Mouse (Mus musculus): ENCODE measurements at regions not wholly inside any gene's neighbourhood (a gene's known extent, or its start where the extent isn't known, plus 50 kb on each side); places are given as distances from the start of the nearest gene placed in this dataset.

GRCm38 (mm10) chr2:79542191-79542980 is 85.8 kb upstream of the Cerkl start:
- TF ChIP-seq GATA1 (IDR thresholded peaks at IDR 0.05; ENCODE audit: borderline replicate concordance, low read length): no peak
- TF ChIP-seq CTCF (IDR thresholded peaks at IDR 0.05; ENCODE audit: low read depth, low read length): no peak
- TF ChIP-seq GATA2 (IDR thresholded peaks at IDR 0.05; ENCODE audit: borderline replicate concordance, low read depth, low read length): no peak
- no peak for TF ChIP-seq POLR2AphosphoS5 (IDR thresholded peaks at IDR 0.05; ENCODE audit: insufficient replicate concordance, low read depth, low read length)
